Mouse (Mus musculus) cerebellum, adult (tissue): ENCODE results near the gene Ndufaf1.
"Not testable (repeated sequence)": the region's sequence is repeated elsewhere in the genome, so short reads cannot be mapped to it uniquely, and the experiment has no call there.

ENCODE experiments used
- ATAC-seq: cut with Nextera tagmentation; 2 replicates; pipeline ENCODE4 v1.9.2; 2017; ENCODE audit warnings: mild to moderate bottlenecking, moderate library complexity, mixed read lengths; ENCODE audit not compliant: insufficient number of reproducible peaks, low FRiP score, low TSS enrichment

Ndufaf1 gene

DNA sequence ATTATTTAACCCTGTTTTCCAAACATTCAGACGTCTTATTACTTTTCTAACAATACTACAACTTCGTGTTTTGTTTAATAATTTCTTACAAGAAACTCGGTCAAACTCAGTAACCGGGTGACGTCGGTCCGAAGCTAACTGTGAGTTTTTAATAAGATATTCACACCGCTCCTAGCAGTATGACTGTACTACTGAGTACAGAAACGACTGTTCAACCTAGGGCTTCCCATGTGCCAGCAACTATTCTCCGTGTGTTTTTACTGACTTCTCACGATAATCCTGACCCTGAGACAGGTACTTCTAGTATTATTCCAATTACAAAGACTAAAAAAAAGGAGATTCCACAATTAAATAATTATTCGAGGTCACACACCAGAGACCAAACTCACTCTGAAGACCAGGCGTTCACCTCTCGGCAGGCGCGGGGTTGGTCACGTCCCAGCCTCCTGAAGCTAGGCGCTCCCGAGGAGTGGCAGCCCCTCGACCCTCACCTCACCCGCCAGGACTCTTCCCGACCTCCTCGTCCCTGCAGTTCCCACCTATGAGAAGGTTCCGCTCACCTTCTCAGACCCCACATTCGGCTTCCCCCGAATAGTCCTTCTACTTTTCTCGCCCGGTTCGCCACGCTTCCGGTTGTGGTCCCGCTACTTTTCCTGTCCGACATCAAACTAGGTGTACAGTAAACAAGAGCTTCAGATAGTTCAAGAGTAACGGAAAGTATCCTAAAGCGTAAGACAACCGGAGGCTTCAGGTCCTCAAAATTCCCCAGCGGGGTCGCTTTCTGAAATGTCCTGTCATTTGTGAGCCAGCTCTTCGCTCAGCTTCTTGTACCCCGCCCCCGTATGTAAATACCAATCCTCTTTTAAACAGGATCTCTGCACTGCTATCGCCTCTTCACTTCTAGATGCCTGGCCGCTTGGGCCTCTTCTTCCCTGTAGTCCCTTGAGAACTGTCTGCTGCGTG, at the start of gene Ndufaf1:
Ndufaf1 (minus strand) TSS at position 608 of the 963 bp plus-strand sequence.
- peak; percentile 88 for ATAC-seq

DNA sequence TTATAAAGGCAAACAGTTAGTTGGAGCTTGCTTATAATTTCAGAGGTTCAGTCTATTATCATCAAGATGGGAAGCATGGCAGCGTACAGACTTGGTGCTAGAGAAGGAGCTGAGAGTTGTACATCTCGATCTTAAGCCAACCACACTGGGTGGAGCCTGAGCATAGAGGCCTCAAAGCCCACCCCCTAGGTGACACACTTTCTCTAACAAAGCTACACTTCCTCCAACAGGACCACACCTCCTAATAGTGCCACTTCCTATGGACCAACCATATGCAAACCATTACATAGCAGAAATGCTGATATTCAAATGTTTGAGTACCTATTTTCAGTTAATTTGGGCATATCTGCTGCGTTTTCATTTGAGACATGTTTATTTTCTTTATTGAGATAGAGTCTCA, 47.4 kb upstream of the Ndufaf1 start:
- ATAC-seq, result no peak

DNA sequence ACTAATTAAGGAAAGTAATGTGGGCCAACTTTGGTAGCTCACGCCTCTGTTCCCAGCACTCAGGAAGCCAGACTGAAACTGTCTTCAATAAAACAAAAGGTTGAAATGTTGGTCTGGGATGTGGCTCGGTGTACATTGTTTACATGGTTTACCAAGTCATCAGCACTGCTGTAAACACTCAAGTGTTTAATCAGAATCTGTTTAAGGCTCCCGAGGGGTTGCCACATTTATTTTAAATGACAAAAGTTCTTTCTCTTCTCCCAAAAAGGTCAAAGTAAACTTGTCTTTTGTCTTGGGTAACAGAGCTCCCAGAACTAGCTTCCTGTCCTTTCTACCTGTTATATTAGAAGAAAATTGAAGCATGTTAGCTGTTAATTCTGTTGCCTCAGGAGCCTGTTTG, 45.0 kb upstream of the Ndufaf1 start:
- ATAC-seq, result no peak

- ATAC-seq, result no peak
Measured at GRCm38 (mm10) chr2:119703171-119703570, 40.5 kb upstream of the Ndufaf1 start.

DNA sequence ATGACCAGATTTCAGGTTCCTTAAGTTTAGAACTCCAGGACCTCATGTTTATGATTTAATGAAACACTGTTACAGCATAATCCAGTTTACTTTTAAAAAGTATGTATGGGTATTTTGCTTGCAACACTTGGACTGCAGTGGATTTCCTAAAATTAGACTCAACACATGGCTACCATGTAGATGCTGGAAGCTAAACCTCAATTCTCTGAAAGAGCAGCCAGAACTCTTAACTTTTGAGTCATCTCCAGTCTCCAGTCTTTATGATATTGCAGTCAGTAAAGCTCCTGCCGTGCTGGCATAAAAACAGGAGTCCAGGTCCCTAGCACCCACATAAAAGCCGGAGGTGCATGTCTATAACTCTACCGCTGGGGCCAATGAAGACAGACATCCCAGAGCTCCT, 37.3 kb upstream of the Ndufaf1 start:
- no peak for ATAC-seq

DNA sequence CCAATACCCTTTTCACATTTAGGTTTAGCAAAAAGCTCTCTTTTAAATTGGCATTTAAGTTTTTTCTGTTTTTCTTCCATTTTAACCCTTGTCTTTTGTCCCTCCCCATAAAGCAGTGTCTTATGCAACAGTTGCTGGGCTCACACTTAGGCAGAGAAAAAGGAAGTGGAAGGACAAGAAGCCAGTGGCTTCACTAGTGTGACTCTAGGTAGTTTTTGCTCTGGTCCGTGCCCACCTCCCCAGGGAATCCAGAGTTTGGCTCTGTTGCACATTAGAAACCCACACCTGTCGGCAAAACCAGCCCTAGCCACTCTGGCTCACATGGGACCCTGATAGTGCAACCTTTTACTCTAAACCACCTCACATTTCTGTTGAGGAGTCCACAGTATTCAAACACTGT, 35.8 kb upstream of the Ndufaf1 start:
- no peak for ATAC-seq

GRCm38 (mm10) chr2:119696111-119696510, 33.5 kb upstream of the Ndufaf1 start:
- no peak for ATAC-seq

DNA sequence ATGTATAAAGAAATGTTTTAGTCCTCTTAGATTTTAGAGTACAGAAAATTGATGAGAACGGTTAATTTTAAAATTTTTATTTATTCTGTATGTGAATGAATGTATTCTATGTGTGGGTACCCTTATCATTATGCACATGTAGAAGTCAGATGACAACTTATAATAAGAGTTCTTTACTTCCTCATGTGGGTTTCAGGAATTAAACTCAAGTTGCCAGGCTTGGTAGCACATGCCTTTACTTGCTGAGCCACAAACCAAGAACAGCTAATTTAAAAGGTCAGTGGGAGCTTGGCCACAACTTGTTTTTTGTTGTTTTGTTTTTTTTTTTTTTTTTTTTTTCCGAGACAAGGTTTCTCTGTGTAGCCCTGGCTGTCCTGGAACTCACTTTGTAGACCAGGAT, 32.2 kb upstream of the Ndufaf1 start:
- no peak for ATAC-seq

DNA sequence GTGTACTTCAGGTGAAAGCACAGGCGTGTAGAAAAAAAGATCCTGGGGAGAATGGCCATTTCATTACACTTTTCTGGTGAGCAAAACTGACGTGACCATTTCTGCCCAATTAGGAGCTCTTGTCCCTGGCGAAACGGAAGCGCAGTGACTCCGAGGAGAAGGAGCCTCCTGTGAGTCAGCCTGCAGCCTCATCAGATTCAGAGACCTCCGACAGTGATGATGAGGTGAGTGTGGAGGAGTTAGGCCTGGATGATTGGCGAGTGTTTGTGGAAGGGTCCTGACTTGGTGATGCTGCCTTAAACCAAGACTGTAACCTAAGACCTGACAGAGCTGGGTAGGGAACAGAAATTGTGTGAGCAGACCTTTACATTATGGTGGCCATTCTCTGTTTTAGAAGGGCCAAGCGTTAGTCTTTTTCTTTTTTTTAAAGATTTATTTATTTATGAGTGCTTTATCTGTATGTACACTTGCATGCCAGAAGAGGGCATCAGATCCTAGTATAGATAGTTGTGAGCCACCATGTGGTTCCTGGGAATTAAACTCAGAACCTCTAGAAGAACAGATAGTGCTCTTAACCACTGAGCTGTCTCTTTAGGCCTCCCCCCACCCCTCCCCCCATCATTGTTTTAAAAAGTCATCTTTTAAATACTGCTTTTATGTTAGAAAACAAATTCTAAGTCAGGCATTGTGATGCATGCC, 29.5 kb upstream of the Ndufaf1 start:
- ATAC-seq, result no peak

GRCm38 (mm10) chr2:119683706-119684105, 21.1 kb upstream of the Ndufaf1 start:
- no peak for ATAC-seq

DNA sequence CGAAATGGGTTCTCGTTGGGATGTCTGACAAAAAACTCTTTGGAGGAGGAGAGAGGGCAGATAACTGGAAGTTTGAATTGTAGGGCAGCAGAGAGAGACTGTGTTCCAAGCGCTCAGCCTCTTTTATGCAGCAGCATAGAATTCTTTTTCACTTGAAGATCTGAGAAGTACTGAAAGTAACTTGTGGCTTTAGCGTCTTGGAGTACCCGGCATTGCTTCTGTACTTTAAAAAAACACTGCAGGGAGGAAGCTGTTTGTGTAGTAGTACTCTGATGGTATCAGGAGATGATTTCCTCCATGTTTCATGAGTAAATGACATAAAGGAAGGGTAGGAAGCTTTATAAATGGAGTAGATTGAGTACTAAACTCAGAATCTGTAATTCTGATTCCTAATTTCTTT, 13.2 kb upstream of the Ndufaf1 start:
- ATAC-seq, result no peak

DNA sequence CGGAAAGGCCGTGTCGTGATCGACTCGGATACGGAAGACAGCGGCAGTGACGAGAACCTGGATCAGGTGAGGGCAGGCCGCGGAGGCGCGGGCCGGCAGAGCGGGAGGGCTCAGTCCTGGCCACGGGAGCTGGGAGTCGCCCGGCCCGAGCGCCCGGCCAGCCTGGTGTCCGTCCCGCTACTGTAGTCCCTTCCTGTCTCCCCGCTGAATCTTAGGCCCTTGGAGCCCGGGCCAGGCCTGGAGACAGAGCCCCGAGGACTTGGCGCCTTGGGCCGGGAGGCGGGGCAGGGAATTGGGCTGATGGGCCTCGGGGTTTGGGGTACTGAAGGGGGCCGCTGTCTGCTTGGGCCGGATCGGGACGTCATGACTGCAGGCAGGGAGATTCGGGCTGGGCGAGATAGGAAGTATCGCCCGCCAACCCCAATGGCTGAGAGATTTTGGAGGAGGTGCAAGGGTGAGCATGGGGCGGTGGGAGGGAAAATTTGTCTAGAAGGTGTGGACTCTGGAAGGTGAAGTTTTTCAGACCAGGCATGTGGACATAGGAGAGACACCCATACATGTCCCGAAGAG, 12.7 kb upstream of the Ndufaf1 start:
- peak; percentile 80 for ATAC-seq

DNA sequence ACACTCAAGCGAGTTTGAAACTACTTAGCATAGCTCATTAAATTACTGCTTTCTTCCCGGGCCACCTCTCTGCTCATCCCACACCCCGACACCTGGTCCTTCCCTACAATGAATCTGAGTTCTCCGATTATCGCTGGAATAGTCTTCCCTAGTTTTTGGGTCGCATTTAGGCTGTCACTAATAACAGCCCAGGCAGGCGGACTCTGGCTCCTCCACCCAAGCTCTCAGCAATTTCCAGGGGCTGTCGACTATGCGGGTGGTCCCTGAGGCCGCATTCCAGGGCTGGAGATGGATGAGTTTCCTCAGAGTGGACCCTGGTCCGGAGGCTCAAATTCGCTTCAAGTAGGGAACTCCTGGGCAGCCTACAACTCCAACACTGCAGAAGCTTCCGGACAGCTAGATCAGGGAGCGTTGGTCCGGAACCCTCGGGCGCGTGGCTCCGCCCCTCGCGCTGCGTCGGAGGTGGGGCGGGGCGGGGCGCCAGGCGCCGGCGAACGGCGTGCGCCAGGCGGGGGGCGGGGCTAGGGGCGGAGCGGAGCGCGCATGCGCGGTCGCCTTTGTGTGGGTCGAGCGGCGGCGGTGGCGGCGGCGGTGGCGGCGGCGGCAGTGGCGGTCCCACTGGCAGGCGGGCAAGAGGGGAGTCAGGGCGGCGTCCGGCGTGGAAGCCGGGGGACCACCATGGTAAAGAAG, 12.0 kb upstream of the Ndufaf1 start, which contains the start of gene Rtf1:
Rtf1 (plus strand) TSS at position 544 of the 690 bp plus-strand sequence.
- ATAC-seq, result peak; percentile 90

DNA sequence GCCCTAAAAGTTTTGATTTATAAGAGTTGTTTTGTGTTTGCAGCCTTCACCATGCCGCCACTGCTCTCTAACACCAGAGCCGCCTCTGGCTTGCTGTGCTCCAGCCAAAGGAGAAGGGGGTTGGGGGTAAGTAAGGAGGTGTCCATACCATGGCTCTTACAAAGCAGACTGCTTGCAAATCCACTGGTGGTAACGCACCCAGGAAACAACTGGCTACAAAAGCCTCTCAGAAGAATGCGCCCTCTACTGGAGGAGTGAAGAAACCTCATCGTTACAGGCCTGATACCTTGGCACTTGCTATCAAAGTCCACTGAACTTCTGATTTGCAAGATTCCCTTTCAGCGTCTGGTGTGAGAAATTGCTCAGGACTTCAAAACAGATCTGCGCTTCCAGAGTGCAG, 6.4 kb upstream of the Ndufaf1 start:
- no peak for ATAC-seq

GRCm38 (mm10) chr2:119665744-119666143, 3.1 kb upstream of the Ndufaf1 start:
- not testable (repeated sequence) for ATAC-seq

- no peak for ATAC-seq
Measured at GRCm38 (mm10) chr2:119644254-119644653, 18.4 kb downstream of the Ndufaf1 start.

DNA sequence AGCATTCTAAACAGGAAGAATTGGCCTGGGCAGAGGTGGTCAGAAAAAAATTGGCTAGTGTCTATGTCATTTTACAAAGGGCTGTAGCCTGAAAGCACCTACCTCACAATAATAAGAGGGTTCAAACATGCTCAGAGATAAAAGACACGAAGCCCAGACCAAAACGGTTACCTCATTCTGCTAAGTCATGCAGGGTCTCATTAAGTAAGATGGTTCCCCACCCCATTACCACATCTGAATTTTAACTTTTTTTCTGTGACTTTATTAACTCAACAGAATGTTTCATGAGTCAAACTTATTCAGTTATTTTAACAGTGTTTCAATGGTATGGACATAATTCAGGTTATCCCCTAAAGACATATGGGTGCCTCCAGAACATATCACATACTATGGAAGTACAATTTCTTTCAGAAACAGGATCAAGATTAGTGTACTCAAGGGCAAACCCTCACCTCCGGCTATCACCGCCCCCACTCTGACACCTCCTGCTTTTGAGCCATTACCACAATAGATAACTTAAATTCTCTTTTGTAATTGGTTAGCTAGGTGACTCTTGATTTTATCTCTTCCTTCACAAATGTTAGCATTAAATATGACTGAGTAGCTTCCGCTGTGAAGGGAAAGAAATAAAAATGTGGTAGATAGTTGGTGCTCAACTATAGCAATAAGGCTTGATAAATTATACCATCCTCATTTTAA, 21.3 kb downstream of the Ndufaf1 start:
- no peak for ATAC-seq

GRCm38 (mm10) chr2:119636781-119637180, 25.8 kb downstream of the Ndufaf1 start:
- no peak for ATAC-seq

DNA sequence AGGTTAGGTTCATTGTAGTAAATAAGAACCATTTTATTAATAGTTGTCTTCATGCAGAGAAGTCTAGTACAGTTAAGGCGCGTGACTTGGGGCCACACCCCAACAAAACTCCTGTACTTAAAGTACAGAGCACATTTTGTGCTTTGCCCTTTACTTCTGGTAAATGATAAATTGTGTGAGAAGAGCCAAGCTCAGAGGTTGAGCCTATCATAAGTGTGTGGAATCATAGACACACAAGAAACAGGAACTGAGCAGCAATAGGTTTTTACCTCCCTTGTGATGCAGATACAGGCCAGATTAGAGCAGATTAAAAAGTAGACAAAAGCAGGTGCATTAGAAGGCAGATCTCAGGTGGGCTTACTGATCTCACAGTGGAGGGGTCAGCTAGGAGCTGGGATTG, 41.3 kb downstream of the Ndufaf1 start:
- ATAC-seq, result no peak

GRCm38 (mm10) chr2:119619002-119619401, 43.6 kb downstream of the Ndufaf1 start:
- ATAC-seq, result not testable (repeated sequence)
